Mouse (Mus musculus): ENCODE data around the gene Zfp652. TPM values are rescaled to one million over a fixed set of nuclear protein-coding genes. Genes with fewer than 3 reads are reported as not detected.
"Not testable (repeated sequence)": the region's sequence is repeated elsewhere in the genome, so short reads cannot be mapped to it uniquely, and the experiment has no call there.

Gene Zfp652
- polyA plus RNA-seq (2014; fragmentation: Nextera tagmentation; extraction: Ambion mirVana): 12.4 and 13.6 TPM in 2 replicates

- WGBS: under 1% methylated on average over 62 of the region's 103 CpGs
- peak within 1 kb of the TSS; percentile 99 for H3K27ac ChIP-seq (ENCODE audit: low read depth)
- H3K9me3 ChIP-seq (ENCODE audit: low read depth, low read length): no peaks in the 10 kb centered on the region
- ATAC-seq (ENCODE audit: insufficient read depth): peak; percentile 84
- TF ChIP-seq CTCF (IDR thresholded peaks at IDR 0.05; ENCODE audit: low read depth): no peak
- H3K4me2 ChIP-seq: peak within 1 kb of the TSS; percentile 95
- H3K36me3 ChIP-seq (ENCODE audit: insufficient read depth): no peaks in the 10 kb centered on the region
- H3K27me3 ChIP-seq (ENCODE audit: insufficient read depth, low read length): no peaks in the 10 kb centered on the region
- H3K4me3 ChIP-seq (ENCODE audit: low read depth, low read length): peak within 1 kb of the TSS; percentile 95
- peak; percentile 88 for DNase-seq
- peaks cover 9% of the 10 kb centered on the region for H3K4me1 ChIP-seq (ENCODE audit: insufficient read depth)
- peak within 1 kb of the TSS; percentile 96 for H3K9ac ChIP-seq
Observed at GRCm38 (mm10) chr11:95712563-95713224, at the start of gene Zfp652. TSS of gene Zfp652 (plus strand) at chr11:95712673.

- Histone ChIP-seq H3K27ac (ENCODE audit: low read depth) (peak within 1 kb of the TSS; percentile 58), H3K4me1 (ENCODE audit: insufficient read depth) (peaks cover 3% of the 10 kb centered on the region; the same call in 1 of the 2 replicates), H3K9ac (peak within 1 kb of the TSS; percentile 69), H3K27me3 (ENCODE audit: insufficient read depth, low read length) (no peaks in the 10 kb centered on the region), H3K4me3 (ENCODE audit: low read depth, low read length) (peak within 1 kb of the TSS; percentile 77), H3K9me3 (ENCODE audit: low read depth, low read length) (no peaks in the 10 kb centered on the region), H3K36me3 (ENCODE audit: insufficient read depth) (peaks cover 37% of the 10 kb centered on the region), H3K4me2 (peak within 1 kb of the TSS; percentile 81)
- WGBS: under 1% methylated on average over 25 of the region's 25 CpGs
- peak; percentile 32; the same call in 1 of the 2 replicates for TF ChIP-seq CTCF (IDR thresholded peaks at IDR 0.05; ENCODE audit: low read depth)
- ATAC-seq (ENCODE audit: insufficient read depth): peak; percentile 96
- peak; percentile 99 for DNase-seq
Observed at GRCm38 (mm10) chr11:95666529-95667149, 45.8 kb upstream of the Zfp652 start, which contains the start of gene Phb. TSS of gene Phb (plus strand) at chr11:95666957.

DNA sequence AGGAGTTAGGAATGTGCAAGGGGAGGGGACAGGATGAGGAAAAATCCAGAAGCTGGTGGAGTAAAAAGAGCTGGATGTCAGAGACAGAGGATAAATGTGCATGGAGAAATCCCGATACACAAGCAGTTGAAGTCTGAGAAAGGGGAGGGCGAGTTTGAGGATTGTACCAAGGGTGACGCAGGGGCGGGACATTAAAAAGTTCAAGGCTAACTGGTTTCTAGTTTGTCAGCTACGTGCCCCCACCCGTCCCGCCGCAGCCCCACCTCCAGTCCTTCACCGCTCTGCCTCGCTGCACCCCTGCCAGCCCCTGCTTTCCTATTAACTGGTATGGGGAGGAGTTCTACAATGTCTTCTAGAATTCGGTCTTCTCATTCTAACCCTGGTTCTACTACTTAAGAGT lies 45.3 kb upstream of the Zfp652 start:
- Histone ChIP-seq H3K36me3 (ENCODE audit: insufficient read depth) (peaks cover 42% of the 10 kb centered on the region), H3K9me3 (ENCODE audit: low read depth, low read length) (no peaks in the 10 kb centered on the region), H3K27me3 (ENCODE audit: insufficient read depth, low read length) (no peaks in the 10 kb centered on the region), H3K4me3 (ENCODE audit: low read depth, low read length) (peak overlapping the region; percentile 77), H3K9ac (peak overlapping the region; percentile 69), H3K27ac (ENCODE audit: low read depth) (peak overlapping the region; percentile 58), H3K4me2 (peak overlapping the region; percentile 81), H3K4me1 (ENCODE audit: insufficient read depth) (peaks cover 3% of the 10 kb centered on the region; the same call in 1 of the 2 replicates)
- TF ChIP-seq CTCF (IDR thresholded peaks at IDR 0.05; ENCODE audit: low read depth): no peak
- ATAC-seq (ENCODE audit: insufficient read depth) (peak; percentile 44), DNase-seq (no peak)
- 1% methylated on average over 11 of the region's 11 CpGs for whole genome bisulfite sequencing

- not testable (repeated sequence) for DNase-seq; H3K9ac ChIP-seq; H3K27ac ChIP-seq (ENCODE audit: low read depth); H3K27me3 ChIP-seq (ENCODE audit: insufficient read depth, low read length); ATAC-seq (ENCODE audit: insufficient read depth); H3K9me3 ChIP-seq (ENCODE audit: low read depth, low read length); H3K4me1 ChIP-seq (ENCODE audit: insufficient read depth)
- Histone ChIP-seq H3K4me2 (peak overlapping the region; percentile 81), H3K4me3 (ENCODE audit: low read depth, low read length) (peak overlapping the region; percentile 77; the same call in 1 of the 2 replicates), H3K36me3 (ENCODE audit: insufficient read depth) (peaks cover 48% of the 10 kb centered on the region)
- WGBS: 84% methylated on average over 7 of the region's 7 CpGs
- peak; percentile 25; the same call in 1 of the 2 replicates for TF ChIP-seq CTCF (IDR thresholded peaks at IDR 0.05; ENCODE audit: low read depth)
Observed at GRCm38 (mm10) chr11:95668086-95668485, 44.4 kb upstream of the Zfp652 start.

- H3K27me3 ChIP-seq (ENCODE audit: insufficient read depth, low read length): no peaks in the 10 kb centered on the region
- no peak overlapping the region for H3K4me2 ChIP-seq
- H3K9me3 ChIP-seq (ENCODE audit: low read depth, low read length): no peaks in the 10 kb centered on the region
- ATAC-seq (ENCODE audit: insufficient read depth) (no peak), DNase-seq (no peak)
- no peaks in the 10 kb centered on the region for H3K4me1 ChIP-seq (ENCODE audit: insufficient read depth)
- no peak for TF ChIP-seq CTCF (IDR thresholded peaks at IDR 0.05; ENCODE audit: low read depth)
- no peak overlapping the region for H3K4me3 ChIP-seq (ENCODE audit: low read depth, low read length)
- WGBS: 92% methylated on average over 14 of the region's 14 CpGs
- 0 out of 2 replicates have a peak overlapping the region, but pooled peaks have one; percentile 48 for H3K27ac ChIP-seq (ENCODE audit: low read depth)
- H3K9ac ChIP-seq: no peak overlapping the region
- peaks cover 90% of the 10 kb centered on the region for H3K36me3 ChIP-seq (ENCODE audit: insufficient read depth)
Observed at GRCm38 (mm10) chr11:95675498-95675897, 37.0 kb upstream of the Zfp652 start.

DNA sequence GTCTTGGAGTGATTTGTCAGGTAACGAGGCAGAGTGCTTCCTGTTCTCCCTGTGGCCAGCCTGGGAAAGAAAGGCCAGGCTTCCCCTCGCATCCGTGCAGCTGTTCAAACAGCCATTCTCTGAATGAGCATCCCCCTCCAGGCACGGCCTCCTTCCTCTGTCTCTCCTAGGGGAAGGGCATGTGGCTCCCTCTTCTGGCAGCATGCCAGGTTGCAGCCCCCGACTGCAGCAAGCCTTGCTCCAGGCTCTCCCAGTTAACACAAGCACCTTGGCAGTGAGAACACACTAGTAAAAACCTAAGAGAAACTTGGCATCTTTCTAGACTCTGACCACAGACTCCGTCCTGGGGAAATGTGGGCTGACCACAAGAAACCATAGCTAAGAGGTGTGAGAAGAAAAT lies 36.2 kb upstream of the Zfp652 start:
- no peak overlapping the region for H3K4me2 ChIP-seq
- no peaks in the 10 kb centered on the region for H3K4me1 ChIP-seq (ENCODE audit: insufficient read depth)
- no peak overlapping the region for H3K27ac ChIP-seq (ENCODE audit: low read depth)
- H3K36me3 ChIP-seq (ENCODE audit: insufficient read depth): peaks cover 90% of the 10 kb centered on the region
- WGBS: 13% methylated on average over 6 of the region's 6 CpGs
- DNase-seq: peak; percentile 84
- H3K27me3 ChIP-seq (ENCODE audit: insufficient read depth, low read length): no peaks in the 10 kb centered on the region
- peak; percentile 69 for TF ChIP-seq CTCF (IDR thresholded peaks at IDR 0.05; ENCODE audit: low read depth)
- no peak overlapping the region for H3K9ac ChIP-seq
- ATAC-seq (ENCODE audit: insufficient read depth): peak; percentile 71
- H3K9me3 ChIP-seq (ENCODE audit: low read depth, low read length): no peaks in the 10 kb centered on the region
- H3K4me3 ChIP-seq (ENCODE audit: low read depth, low read length): no peak overlapping the region

All from lung, embryonic 14.5 days (tissue).